Mouse (Mus musculus) intestine, embryonic 14.5 days (tissue): ENCODE data around the gene Krt36. TPM values are rescaled to one million over a fixed set of nuclear protein-coding genes. Genes with fewer than 3 reads are reported as not detected.

Experiments used
- ATAC-seq: fragments of 200-750 bp; cut with Nextera tagmentation; replicated peaks from 2 replicates; pipeline ENCODE4 v1.8.0; 2017; ENCODE audit warnings: low read depth, moderate number of reproducible peaks, moderate TSS enrichment, moderate library complexity; ENCODE audit not compliant: low FRiP score, low TSS enrichment
- DNase-seq: peaks from one replicate; pipeline ENCODE4 v3.0.0-alpha.2; 2018; ENCODE audit warnings: low spot score
- H3K27ac ChIP-seq: fragments of 300-500 bp; sonication (generic); 2 replicates; pipeline ENCODE4 v1.5.1; 2014; ENCODE audit warnings: low read depth, mild to moderate bottlenecking, control low read depth
- H3K27me3 ChIP-seq: fragments of 300-500 bp; sonication (generic); replicated peaks from 2 replicates; pipeline ENCODE4 v1.6.1; 2014; ENCODE audit warnings: low read length, control low read depth; ENCODE audit not compliant: control insufficient read depth, insufficient read depth
- H3K36me3 ChIP-seq: fragments of 300-500 bp; sonication (generic); 2 replicates; pipeline ENCODE4 v1.6.1; 2014; ENCODE audit warnings: low read length, control low read depth; ENCODE audit not compliant: control insufficient read depth, insufficient read depth
- H3K4me1 ChIP-seq: fragments of 300-500 bp; sonication (generic); replicated peaks from 2 replicates; pipeline ENCODE4 v1.6.1; 2014; ENCODE audit warnings: low read length, control low read depth, mixed read lengths; ENCODE audit not compliant: control insufficient read depth, insufficient read depth
- H3K4me2 ChIP-seq: fragments of 300-500 bp; sonication (generic); 2 replicates; pipeline ENCODE4 v1.6.1; 2014; ENCODE audit warnings: low read length
- H3K4me3 ChIP-seq: fragments of 300-500 bp; sonication (generic); 2 replicates; pipeline ENCODE4 v1.5.1; 2014; ENCODE audit warnings: low read depth, low read length, control low read depth, mixed read lengths
- H3K9ac ChIP-seq: fragments of 300-500 bp; sonication (generic); 2 replicates; pipeline ENCODE4 v1.6.1; 2014; ENCODE audit warnings: mild to moderate bottlenecking, low read length
- H3K9me3 ChIP-seq: fragments of 300-500 bp; sonication (generic); 2 replicates; pipeline ENCODE4 v1.6.1; 2016; ENCODE audit warnings: low read length, control low read depth; ENCODE audit not compliant: control insufficient read depth
- WGBS: fragments of 180-500 bp; shearing (Covaris S2); extraction: QIAGEN DNeasy Blood & Tissue Kit; methylation state at CpG from one replicate; pipeline ENCODE4 v1.1.7; 2014; 5-methylcytosine and 5-hydroxymethylcytosine counted together
- polyA plus RNA-seq: library from polyadenylated mRNA; unstranded; fragments of >200 nt; fragmentation: Nextera tagmentation; extraction: Ambion mirVana; gene quantifications from 2 replicates; pipeline ENCODE4 v1.2.1, GENCODE M21; 2014

Krt36 gene
- polyA plus RNA-seq, 1 experiment from 2014 or later, result 0.11 TPM

GRCm38 (mm10) chr11:100102693-100103429 lies 2.6 kb downstream of the Krt36 start:
- no peak overlapping the region for H3K27ac ChIP-seq
- H3K4me3 ChIP-seq, result no peak overlapping the region
- H3K27me3 ChIP-seq, result no peaks in the 10 kb centered on the region
- 56% methylated on average over 15 of the region's 15 CpGs for WGBS
- H3K36me3 ChIP-seq, result no peaks in the 10 kb centered on the region
- no peak overlapping the region for H3K9ac ChIP-seq
- no peaks in the 10 kb centered on the region for H3K4me1 ChIP-seq
- DNase-seq (no peak), ATAC-seq (no peak)
- no peaks in the 10 kb centered on the region for H3K9me3 ChIP-seq
- no peak overlapping the region for H3K4me2 ChIP-seq

DNA sequence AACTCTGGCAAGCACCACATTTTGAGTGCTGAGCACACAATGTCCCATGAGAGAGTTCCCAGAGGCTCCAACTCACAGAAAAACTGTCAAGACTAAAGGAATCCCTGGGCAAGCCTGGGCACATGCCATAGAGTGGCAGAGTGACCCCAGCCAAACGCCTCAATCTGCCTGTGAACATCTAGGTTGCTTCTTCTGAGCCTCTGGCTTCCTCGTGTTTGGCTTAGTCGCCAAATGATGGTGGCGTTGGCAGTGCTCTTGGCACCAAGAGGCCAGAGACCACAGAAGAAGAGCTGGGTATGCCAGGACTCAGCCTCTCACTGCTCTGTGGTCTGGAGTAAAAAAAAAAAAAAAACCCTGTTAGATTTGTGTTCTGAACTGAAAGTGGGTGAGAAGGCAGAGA lies 5.0 kb downstream of the Krt36 start:
- H3K36me3 ChIP-seq, result no peaks in the 10 kb centered on the region
- no peak for ATAC-seq
- H3K4me2 ChIP-seq, result no peak overlapping the region
- no peaks in the 10 kb centered on the region for H3K9me3 ChIP-seq
- H3K4me1 ChIP-seq, result no peaks in the 10 kb centered on the region
- no peak overlapping the region for H3K9ac ChIP-seq
- DNase-seq, result no peak
- no peaks in the 10 kb centered on the region for H3K27me3 ChIP-seq
- H3K27ac ChIP-seq, result no peak overlapping the region
- H3K4me3 ChIP-seq, result no peak overlapping the region
- WGBS, result 79% methylated on average over 4 of the region's 4 CpGs

DNA sequence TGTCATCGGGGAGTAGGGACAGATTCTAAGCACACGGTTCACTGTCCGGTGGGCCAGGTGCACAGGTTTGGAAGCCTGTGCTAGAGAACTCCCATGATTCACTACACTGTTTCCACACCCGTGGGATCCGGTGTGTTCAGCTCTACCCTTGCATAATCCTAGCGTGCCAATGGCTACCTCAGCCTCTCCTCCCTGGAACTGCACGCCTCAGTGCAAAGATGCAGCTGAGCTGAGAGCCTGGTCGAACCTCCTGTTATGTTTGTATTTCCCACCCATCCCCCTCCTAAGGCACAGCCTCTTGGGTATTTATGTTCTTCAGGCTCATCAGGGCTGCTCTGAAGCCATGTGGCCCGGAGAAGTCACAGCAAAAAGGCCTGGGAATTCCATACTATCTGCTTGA lies 7.6 kb downstream of the Krt36 start:
- H3K4me2 ChIP-seq, result no peak overlapping the region
- no peak for DNase-seq
- ATAC-seq, result no peak
- H3K27me3 ChIP-seq, result no peaks in the 10 kb centered on the region
- no peaks in the 10 kb centered on the region for H3K9me3 ChIP-seq
- no peak overlapping the region for H3K4me3 ChIP-seq
- WGBS, result 55% methylated on average over 9 of the region's 9 CpGs
- no peaks in the 10 kb centered on the region for H3K36me3 ChIP-seq
- H3K9ac ChIP-seq, result no peak overlapping the region
- H3K4me1 ChIP-seq, result no peaks in the 10 kb centered on the region
- no peak overlapping the region for H3K27ac ChIP-seq

GRCm38 (mm10) chr11:100096141-100096540 lies 9.3 kb downstream of the Krt36 start, which contains the start of gene Krt35:
Krt35 (minus strand) TSS chr11:100096241.
- Histone ChIP-seq H3K9me3 (no peaks in the 10 kb centered on the region), H3K9ac (no peak within 1 kb of the TSS), H3K4me1 (no peaks in the 10 kb centered on the region), H3K4me2 (no peak within 1 kb of the TSS), H3K27me3 (no peaks in the 10 kb centered on the region), H3K36me3 (no peaks in the 10 kb centered on the region), H3K27ac (no peak within 1 kb of the TSS), H3K4me3 (no peak within 1 kb of the TSS)
- DNase-seq (no peak), ATAC-seq (no peak)
- 81% methylated on average over 9 of the region's 9 CpGs for WGBS

DNA sequence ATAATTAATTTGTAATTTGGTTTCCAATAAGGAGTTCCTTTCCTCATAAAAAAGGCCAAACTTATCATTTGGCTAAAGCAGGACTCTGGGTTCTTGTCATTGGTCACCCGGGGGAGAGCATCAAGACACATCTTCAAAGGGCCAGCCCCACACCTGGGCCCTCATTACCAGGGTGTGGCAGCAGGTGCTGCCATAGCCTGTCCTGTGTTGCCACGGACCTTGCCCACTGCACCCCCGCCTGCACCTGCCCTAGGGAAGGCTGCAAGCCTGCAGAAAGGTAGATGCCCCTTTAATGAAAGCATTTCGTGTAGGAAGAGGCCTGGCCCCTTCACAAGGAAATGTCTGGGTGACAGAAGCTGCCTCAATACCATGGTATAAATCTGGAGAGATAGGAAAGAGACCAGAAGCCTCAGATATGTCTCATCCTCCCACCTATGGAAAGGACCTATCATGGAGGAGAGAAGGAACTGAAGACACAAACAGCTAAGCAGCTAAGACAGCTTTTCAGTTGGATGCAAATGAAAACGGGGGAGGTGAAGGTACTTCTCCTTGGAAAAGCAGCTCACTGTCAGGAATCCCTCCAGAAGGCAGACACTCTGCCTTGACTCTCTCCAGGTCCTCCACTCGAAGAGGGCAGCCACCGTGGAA lies 16.9 kb downstream of the Krt36 start:
- no peak overlapping the region for H3K9ac ChIP-seq
- no peaks in the 10 kb centered on the region for H3K9me3 ChIP-seq
- H3K4me2 ChIP-seq, result no peak overlapping the region
- no peak overlapping the region for H3K4me3 ChIP-seq
- ATAC-seq (no peak), DNase-seq (no peak)
- no peaks in the 10 kb centered on the region for H3K4me1 ChIP-seq
- H3K36me3 ChIP-seq, result no peaks in the 10 kb centered on the region
- no peak overlapping the region for H3K27ac ChIP-seq
- no peaks in the 10 kb centered on the region for H3K27me3 ChIP-seq
- WGBS, result 65% methylated on average over 7 of the region's 7 CpGs

DNA sequence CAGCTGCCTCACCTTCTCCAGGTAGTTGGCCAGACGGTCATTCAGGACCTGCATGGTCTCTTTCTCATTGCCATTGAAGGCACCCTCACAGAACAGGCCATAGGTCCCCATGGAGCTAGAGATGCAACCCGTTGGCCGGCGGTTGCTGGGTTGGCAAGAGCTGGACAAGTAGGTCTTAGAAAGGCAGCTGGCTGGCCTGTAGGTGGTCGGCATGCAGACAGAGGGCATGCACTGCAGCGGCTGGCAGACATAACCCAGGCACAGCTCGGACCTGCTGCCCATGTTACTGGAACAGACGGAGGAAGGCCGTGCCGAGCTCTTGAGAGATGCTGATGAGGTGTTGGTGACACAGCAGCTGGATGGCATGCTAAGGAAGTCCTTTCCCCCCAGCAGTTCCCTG lies 17.6 kb downstream of the Krt36 start, which contains the start of gene Krt32:
Gene Krt32, minus strand, starts transcription at position 366 of the 400 bp plus-strand sequence.
- Histone ChIP-seq H3K9ac (no peak within 1 kb of the TSS), H3K9me3 (no peaks in the 10 kb centered on the region), H3K27me3 (no peaks in the 10 kb centered on the region), H3K4me2 (no peak within 1 kb of the TSS), H3K36me3 (no peaks in the 10 kb centered on the region), H3K27ac (no peak within 1 kb of the TSS), H3K4me1 (no peaks in the 10 kb centered on the region), H3K4me3 (no peak within 1 kb of the TSS)
- WGBS, result 94% methylated on average over 10 of the region's 10 CpGs
- ATAC-seq (no peak), DNase-seq (no peak)

GRCm38 (mm10) chr11:100073873-100074272 lies 31.6 kb downstream of the Krt36 start:
- no peak for ATAC-seq

GRCm38 (mm10) chr11:100067293-100068036 lies 38.0 kb downstream of the Krt36 start:
- Histone ChIP-seq H3K4me2 (no peak overlapping the region), H3K4me3 (no peak overlapping the region), H3K4me1 (no peaks in the 10 kb centered on the region), H3K9me3 (no peaks in the 10 kb centered on the region), H3K36me3 (no peaks in the 10 kb centered on the region), H3K27ac (no peak overlapping the region), H3K27me3 (no peaks in the 10 kb centered on the region), H3K9ac (no peak overlapping the region)
- DNase-seq (no peak), ATAC-seq (peak; percentile 43; the same call in 1 of the 2 replicates)
- WGBS, result 73% methylated on average over 17 of the region's 17 CpGs

More at GRCm38 (mm10) chr11:100073873-100074272, 31.6 kb downstream of the Krt36 start:
- Histone ChIP-seq H3K9ac (no peak overlapping the region), H3K27ac (no peak overlapping the region), H3K36me3 (no peaks in the 10 kb centered on the region), H3K4me3 (no peak overlapping the region), H3K4me1 (0 out of 2 replicates have a peak, but pooled peaks cover 3% of the 10 kb centered on the region), H3K4me2 (no peak overlapping the region), H3K9me3 (no peaks in the 10 kb centered on the region), H3K27me3 (no peaks in the 10 kb centered on the region)
- WGBS, result 73% methylated on average over 1 of the region's 1 CpGs
- DNase-seq, result no peak
